Mouse (Mus musculus) liver, adult 2 months (tissue): ENCODE results near the gene Lmln.

Experiments
- CTCF ChIP-seq: fragments of 200-500 bp; IDR thresholded peaks from 2 replicates; pipeline ENCODE4 v1.5.1; 2011; ENCODE audit warnings: low read depth, low read length, control low read depth
- POLR2A ChIP-seq: fragments of 200-500 bp; IDR thresholded peaks from 2 replicates; pipeline ENCODE4 v1.6.1; 2011; ENCODE audit warnings: low read length, control low read depth; ENCODE audit not compliant: insufficient read depth; ENCODE audit errors: extremely low read depth

GRCm38 (mm10) chr16:33015396-33015907, 46.9 kb upstream of the Lmln start:
- TF ChIP-seq CTCF (no peak), POLR2A (no peak)
